Mouse (Mus musculus) midbrain, embryonic 14.5 days (tissue): Measurements from ENCODE around the gene Bves. TPM values are rescaled to one million over a fixed set of nuclear protein-coding genes. Genes with fewer than 3 reads are reported as not detected.

Experiments used
- ATAC-seq: fragments of 200-750 bp; cut with Nextera tagmentation; 2 replicates; pipeline ENCODE4 v1.8.0; 2017; ENCODE audit warnings: moderate number of reproducible peaks, moderate library complexity; ENCODE audit not compliant: low FRiP score, low TSS enrichment
- DNase-seq: peaks from one replicate; pipeline ENCODE4 v3.0.0-alpha.2; 2015
- H3K27ac ChIP-seq: fragments of 300-500 bp; sonication (generic); replicated peaks from 2 replicates; pipeline ENCODE4 v1.5.1; 2014; ENCODE audit warnings: mild to moderate bottlenecking, low read depth, low read length, moderate library complexity
- H3K27me3 ChIP-seq: fragments of 300-500 bp; sonication (generic); 2 replicates; pipeline ENCODE4 v1.6.1; 2014; ENCODE audit warnings: low read length, control low read depth, mixed read lengths; ENCODE audit not compliant: control insufficient read depth, insufficient read depth
- H3K36me3 ChIP-seq: fragments of 300-500 bp; sonication (generic); 2 replicates; pipeline ENCODE4 v1.6.1; 2014; ENCODE audit warnings: low read length, control low read depth; ENCODE audit not compliant: control insufficient read depth, insufficient read depth
- H3K4me1 ChIP-seq: fragments of 300-500 bp; sonication (generic); 2 replicates; pipeline ENCODE4 v1.6.1; 2014; ENCODE audit warnings: mild to moderate bottlenecking, antibody characterized with exemption, low read length, control low read depth; ENCODE audit not compliant: control insufficient read depth, insufficient read depth
- H3K4me2 ChIP-seq: fragments of 300-500 bp; sonication (generic); 2 replicates; pipeline ENCODE4 v1.6.1; 2014; ENCODE audit warnings: mild to moderate bottlenecking, low read length, moderate library complexity
- H3K4me3 ChIP-seq: fragments of 300-500 bp; sonication (generic); replicated peaks from 2 replicates; pipeline ENCODE4 v1.5.1; 2014; ENCODE audit warnings: low read depth, low read length
- H3K9ac ChIP-seq: fragments of 300-500 bp; sonication (generic); replicated peaks from 2 replicates; pipeline ENCODE4 v1.6.1; 2014; ENCODE audit warnings: mild to moderate bottlenecking, low read length, moderate library complexity
- H3K9me3 ChIP-seq: fragments of 300-500 bp; sonication (generic); 2 replicates; pipeline ENCODE4 v1.6.1; 2016; ENCODE audit warnings: low read length, control low read depth, mixed read lengths; ENCODE audit not compliant: control insufficient read depth
- WGBS: fragments of 180-500 bp; shearing (Covaris S2); extraction: QIAGEN DNeasy Blood & Tissue Kit; methylation state at CpG from one replicate; pipeline ENCODE4 v1.1.7; 2014; 5-methylcytosine and 5-hydroxymethylcytosine counted together
- polyA plus RNA-seq: library from polyadenylated mRNA; unstranded; fragments of >200 nt; fragmentation: Nextera tagmentation; extraction: Ambion mirVana; gene quantifications from 2 replicates; pipeline ENCODE4 v1.2.1, GENCODE M21; 2014

Bves gene
- polyA plus RNA-seq, 1 experiment from 2014 or later: 2.1 TPM

DNA sequence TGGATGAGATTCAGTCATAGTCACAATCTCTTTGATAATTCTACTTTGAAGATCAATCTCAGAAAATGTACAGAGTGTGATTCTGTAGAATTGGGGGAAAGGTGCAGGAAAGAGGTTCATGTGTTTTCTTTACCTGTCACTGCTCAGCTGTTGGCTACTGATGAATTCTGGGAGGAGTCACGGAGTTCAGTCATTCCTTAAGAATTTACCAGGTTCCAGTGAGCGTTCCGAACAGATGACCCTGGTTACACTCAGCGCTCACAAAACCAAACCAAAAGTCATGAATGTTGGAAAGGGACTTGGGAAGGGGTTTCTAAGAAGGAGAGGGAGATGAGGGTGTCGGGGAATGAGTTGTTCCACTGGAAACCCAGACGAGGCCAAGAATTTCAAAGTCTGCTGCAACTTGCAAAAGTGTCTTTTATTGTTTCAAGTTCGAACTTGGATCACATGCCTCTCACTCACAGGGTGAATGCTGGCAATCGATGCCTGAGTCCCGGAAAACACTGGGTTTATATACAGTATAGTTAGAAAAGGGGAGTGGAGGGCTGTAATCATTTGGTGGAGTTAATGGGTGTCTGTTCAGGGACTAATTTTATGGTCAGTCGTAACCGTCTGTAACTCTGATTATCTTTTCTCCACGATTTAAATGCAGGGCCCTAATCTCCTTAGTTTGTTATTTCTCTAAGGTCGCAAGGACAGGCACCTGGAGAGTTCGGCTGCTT lies 32.1 kb upstream of the Bves start:
- Histone ChIP-seq H3K4me2 (no peak overlapping the region), H3K9me3 (no peaks in the 10 kb centered on the region), H3K4me3 (no peak overlapping the region), H3K9ac (no peak overlapping the region), H3K27ac (no peak overlapping the region), H3K27me3 (no peaks in the 10 kb centered on the region), H3K36me3 (no peaks in the 10 kb centered on the region), H3K4me1 (no peaks in the 10 kb centered on the region)
- DNase-seq: no peak
- WGBS: 79% methylated on average over 14 of the region's 14 CpGs
- no peak for ATAC-seq

GRCm38 (mm10) chr10:45305173-45305572 lies 30.4 kb upstream of the Bves start:
- H3K9me3 ChIP-seq: no peaks in the 10 kb centered on the region
- no peak overlapping the region for H3K4me3 ChIP-seq
- H3K4me2 ChIP-seq: no peak overlapping the region
- no peak overlapping the region for H3K27ac ChIP-seq
- no peaks in the 10 kb centered on the region for H3K4me1 ChIP-seq
- no peak overlapping the region for H3K9ac ChIP-seq
- no peaks in the 10 kb centered on the region for H3K27me3 ChIP-seq
- no peak for DNase-seq
- no peaks in the 10 kb centered on the region for H3K36me3 ChIP-seq
- WGBS: 81% methylated on average over 5 of the region's 5 CpGs
- no peak for ATAC-seq

DNA sequence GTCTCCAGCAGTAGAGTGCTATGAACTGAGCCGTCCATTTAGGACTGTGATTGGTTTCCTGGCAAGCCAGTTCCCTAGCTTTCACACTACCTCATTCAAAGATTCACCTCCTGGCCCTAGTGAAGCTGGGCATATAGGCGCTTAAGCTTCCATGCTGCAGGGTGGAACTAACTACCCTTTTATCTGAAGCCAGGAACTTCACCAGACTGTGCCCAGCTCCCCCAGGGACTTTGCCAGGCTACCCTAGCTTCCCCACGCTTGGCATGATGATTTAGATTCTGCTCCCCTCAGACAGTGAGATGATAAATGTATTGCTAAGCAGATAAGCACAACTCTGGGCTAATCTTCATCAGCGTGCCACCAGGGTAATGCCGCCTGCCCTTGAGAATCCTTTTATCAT lies 24.4 kb upstream of the Bves start:
- no peak overlapping the region for H3K9ac ChIP-seq
- WGBS: 71% methylated on average over 5 of the region's 5 CpGs
- no peak for DNase-seq
- no peak overlapping the region for H3K4me2 ChIP-seq
- no peaks in the 10 kb centered on the region for H3K4me1 ChIP-seq
- H3K36me3 ChIP-seq: no peaks in the 10 kb centered on the region
- H3K9me3 ChIP-seq: no peaks in the 10 kb centered on the region
- ATAC-seq: no peak
- no peak overlapping the region for H3K4me3 ChIP-seq
- no peaks in the 10 kb centered on the region for H3K27me3 ChIP-seq
- H3K27ac ChIP-seq: no peak overlapping the region

DNA sequence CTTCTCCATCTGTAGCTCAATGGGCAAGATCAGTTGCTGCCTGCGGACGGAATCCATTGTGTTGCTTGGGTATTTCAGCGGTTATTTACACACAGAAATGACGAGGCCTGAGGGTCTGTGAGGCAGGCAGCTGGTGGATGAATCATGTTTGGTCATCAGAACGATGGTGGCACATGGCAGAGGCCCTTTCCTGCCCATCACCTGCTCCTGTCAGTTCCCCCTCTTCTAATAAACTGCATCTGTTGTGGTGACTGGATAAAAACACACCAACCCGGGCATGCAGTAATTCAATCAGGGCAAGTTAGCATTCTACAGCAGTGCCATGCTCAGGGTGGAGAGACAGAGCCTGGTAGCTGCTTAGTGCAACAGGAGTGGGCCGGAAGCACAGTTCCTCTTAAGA lies 23.9 kb upstream of the Bves start:
- no peak overlapping the region for H3K9ac ChIP-seq
- 62% methylated on average over 7 of the region's 7 CpGs for WGBS
- ATAC-seq (no peak), DNase-seq (no peak)
- H3K9me3 ChIP-seq: no peaks in the 10 kb centered on the region
- no peak overlapping the region for H3K4me2 ChIP-seq
- no peaks in the 10 kb centered on the region for H3K4me1 ChIP-seq
- H3K27ac ChIP-seq: no peak overlapping the region
- H3K27me3 ChIP-seq: no peaks in the 10 kb centered on the region
- H3K4me3 ChIP-seq: no peak overlapping the region
- no peaks in the 10 kb centered on the region for H3K36me3 ChIP-seq

GRCm38 (mm10) chr10:45314865-45315264 lies 20.7 kb upstream of the Bves start:
- 93% methylated on average over 16 of the region's 16 CpGs for WGBS
- Histone ChIP-seq H3K27ac (no peak overlapping the region), H3K4me2 (no peak overlapping the region), H3K9me3 (no peaks in the 10 kb centered on the region), H3K4me1 (no peaks in the 10 kb centered on the region), H3K4me3 (no peak overlapping the region), H3K9ac (no peak overlapping the region), H3K36me3 (no peaks in the 10 kb centered on the region), H3K27me3 (no peaks in the 10 kb centered on the region)
- no peak for DNase-seq
- no peak for ATAC-seq

DNA sequence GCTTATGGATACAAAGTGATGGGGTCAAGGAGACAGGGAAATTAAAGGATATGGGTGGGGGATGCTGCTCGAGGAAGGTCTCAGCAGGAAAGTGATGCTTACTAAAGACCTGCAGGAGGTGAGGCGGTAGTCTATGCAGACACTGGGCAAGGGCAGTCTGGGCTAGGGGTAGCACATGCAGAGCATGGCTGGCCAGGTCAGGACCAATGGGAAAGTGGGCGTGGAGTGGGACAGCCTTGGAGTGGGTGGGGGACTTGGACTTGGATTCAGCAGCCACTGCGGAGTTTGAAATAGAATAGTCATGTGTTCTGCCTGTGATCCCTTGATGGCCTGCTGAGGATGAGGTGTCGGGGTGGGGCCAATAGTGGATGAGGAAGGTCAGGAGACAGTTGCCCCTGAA lies 16.6 kb upstream of the Bves start:
- no peaks in the 10 kb centered on the region for H3K9me3 ChIP-seq
- no peak overlapping the region for H3K4me3 ChIP-seq
- no peaks in the 10 kb centered on the region for H3K27me3 ChIP-seq
- no peak overlapping the region for H3K9ac ChIP-seq
- H3K27ac ChIP-seq: no peak overlapping the region
- no peaks in the 10 kb centered on the region for H3K4me1 ChIP-seq
- H3K4me2 ChIP-seq: no peak overlapping the region
- DNase-seq (no peak), ATAC-seq (no peak)
- H3K36me3 ChIP-seq: no peaks in the 10 kb centered on the region
- WGBS: 90% methylated on average over 5 of the region's 5 CpGs

GRCm38 (mm10) chr10:45320296-45320695 lies 15.3 kb upstream of the Bves start:
- H3K27me3 ChIP-seq: no peaks in the 10 kb centered on the region
- no peaks in the 10 kb centered on the region for H3K36me3 ChIP-seq
- no peak for ATAC-seq
- no peaks in the 10 kb centered on the region for H3K4me1 ChIP-seq
- no peak overlapping the region for H3K9ac ChIP-seq
- 45% methylated on average over 3 of the region's 3 CpGs for WGBS
- H3K9me3 ChIP-seq: no peaks in the 10 kb centered on the region
- no peak overlapping the region for H3K27ac ChIP-seq
- no peak overlapping the region for H3K4me3 ChIP-seq
- no peak for DNase-seq
- H3K4me2 ChIP-seq: no peak overlapping the region

- no peaks in the 10 kb centered on the region for H3K27me3 ChIP-seq
- DNase-seq (no peak), ATAC-seq (no peak)
- H3K36me3 ChIP-seq: no peaks in the 10 kb centered on the region
- no peak overlapping the region for H3K27ac ChIP-seq
- H3K4me1 ChIP-seq: no peaks in the 10 kb centered on the region
- no peak overlapping the region for H3K4me2 ChIP-seq
- WGBS: 65% methylated on average over 1 of the region's 1 CpGs
- no peaks in the 10 kb centered on the region for H3K9me3 ChIP-seq
- no peak overlapping the region for H3K4me3 ChIP-seq
- no peak overlapping the region for H3K9ac ChIP-seq
Observed at GRCm38 (mm10) chr10:45324159-45324558, 11.4 kb upstream of the Bves start.

DNA sequence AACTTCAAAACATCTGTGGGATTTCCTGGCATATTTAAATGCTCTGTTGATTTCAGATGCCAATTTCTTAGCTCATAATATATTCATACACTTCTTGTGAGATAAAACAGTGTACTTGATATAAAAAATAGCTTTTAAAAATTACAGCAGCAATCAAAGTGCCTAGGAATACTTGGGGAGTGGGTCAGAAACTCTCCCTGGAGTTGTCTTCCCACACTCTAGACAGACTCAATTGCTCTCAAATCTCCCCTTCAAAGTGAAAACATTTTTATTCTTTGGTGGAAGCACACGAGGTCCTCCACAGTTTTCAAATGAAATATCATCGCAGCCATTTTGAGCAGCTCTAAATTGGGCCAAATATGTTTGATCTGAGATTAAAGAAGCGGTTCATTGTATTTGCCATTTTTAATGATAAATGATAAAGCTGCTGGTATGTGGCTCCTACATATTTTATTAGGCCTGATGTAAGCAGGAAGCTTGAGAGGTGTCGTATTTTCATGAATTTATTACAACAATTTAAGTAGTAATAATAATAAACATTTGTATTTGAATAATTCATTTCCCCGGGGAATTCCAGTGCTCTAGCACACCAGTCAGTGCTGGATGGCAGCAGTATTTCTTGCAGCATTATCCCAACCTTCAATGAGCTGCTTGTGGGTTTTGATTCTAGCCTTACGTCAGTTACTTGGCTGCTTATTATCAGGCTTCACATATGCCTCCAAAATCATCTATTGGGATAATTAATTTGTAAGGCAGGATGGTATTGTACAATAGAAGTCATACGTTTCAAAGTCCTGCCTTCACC lies 7.2 kb upstream of the Bves start:
- Histone ChIP-seq H3K27me3 (no peaks in the 10 kb centered on the region), H3K9ac (no peak overlapping the region), H3K4me2 (no peak overlapping the region), H3K4me1 (no peaks in the 10 kb centered on the region), H3K27ac (no peak overlapping the region), H3K36me3 (no peaks in the 10 kb centered on the region), H3K9me3 (no peaks in the 10 kb centered on the region), H3K4me3 (no peak overlapping the region)
- ATAC-seq (no peak; the same call in 1 of the 2 replicates), DNase-seq (peak; percentile 58)
- WGBS: 63% methylated on average over 7 of the region's 7 CpGs
